Mouse (Mus musculus): Measurements from ENCODE around the gene Hps4. TPM values are rescaled to one million over a fixed set of nuclear protein-coding genes. Genes with fewer than 3 reads are reported as not detected.

The Hps4 gene
- polyA plus RNA-seq, 1 experiment from 2014 or later: 48.4 TPM

DNA sequence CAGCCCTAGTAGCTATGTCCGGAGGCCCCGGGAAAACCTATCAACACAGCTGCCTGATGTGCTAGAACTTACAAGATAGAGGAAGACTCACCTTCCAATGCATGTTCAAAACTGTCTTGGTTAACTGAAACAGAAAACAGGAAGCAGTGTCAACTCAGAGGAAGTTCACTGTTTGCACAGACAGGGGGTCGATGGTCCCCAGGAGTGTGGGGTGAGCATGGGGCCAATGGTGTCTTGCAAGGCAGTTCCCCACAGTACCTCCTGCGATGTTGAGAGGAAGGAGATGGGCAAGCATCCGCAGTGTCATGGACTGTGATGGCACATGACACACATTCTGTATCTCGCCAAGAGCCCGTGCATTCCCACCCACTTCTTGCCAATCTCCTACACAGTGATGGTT lies 83.8 kb downstream of the Hps4 start:
- no peak overlapping the region for H3K27ac ChIP-seq (ENCODE audit: low read length)
- H3K9me3 ChIP-seq (ENCODE audit: control insufficient read depth, low read length): no peaks in the 10 kb centered on the region
- H3K36me3 ChIP-seq (ENCODE audit: control insufficient read depth, insufficient read depth, low read length): no peaks in the 10 kb centered on the region
- no peak overlapping the region for H3K4me2 ChIP-seq (ENCODE audit: low read depth, low read length)
- H3K4me1 ChIP-seq (ENCODE audit: control insufficient read depth, insufficient read depth, low read length): 0 out of 2 replicates have a peak, but pooled peaks cover 3% of the 10 kb centered on the region
- WGBS: 84% methylated on average over 7 of the region's 7 CpGs
- no peak overlapping the region for H3K9ac ChIP-seq (ENCODE audit: low read depth, low read length)
- H3K27me3 ChIP-seq (replicated peaks; ENCODE audit: control insufficient read depth, insufficient read depth, low read length): no peaks in the 10 kb centered on the region
- no peak for ATAC-seq
- H3K4me3 ChIP-seq (ENCODE audit: low read length): no peak overlapping the region

DNA sequence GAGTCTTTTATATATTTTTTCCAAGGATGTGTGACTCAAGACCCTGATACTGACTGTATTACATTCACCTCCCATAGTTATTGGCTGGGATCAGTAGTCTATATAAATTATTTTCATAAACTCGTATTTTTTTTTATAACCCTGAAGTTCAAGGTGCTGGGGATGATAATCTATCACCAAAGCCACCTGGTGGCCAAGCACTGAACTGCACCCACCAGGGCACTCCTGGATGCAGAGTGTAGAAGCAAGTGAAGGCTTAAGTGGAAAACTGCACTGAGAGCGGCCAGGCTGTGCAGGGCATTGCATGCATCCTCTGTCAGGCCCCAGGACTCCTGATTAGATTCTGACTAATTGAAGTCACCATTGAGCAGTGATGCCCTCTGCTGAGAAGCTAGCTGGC lies 84.4 kb downstream of the Hps4 start:
- Histone ChIP-seq H3K4me3 (ENCODE audit: low read length) (no peak overlapping the region), H3K36me3 (ENCODE audit: control insufficient read depth, insufficient read depth, low read length) (no peaks in the 10 kb centered on the region), H3K9ac (ENCODE audit: low read depth, low read length) (no peak overlapping the region), H3K4me1 (ENCODE audit: control insufficient read depth, insufficient read depth, low read length) (0 out of 2 replicates have a peak, but pooled peaks cover 3% of the 10 kb centered on the region), H3K27me3 (replicated peaks; ENCODE audit: control insufficient read depth, insufficient read depth, low read length) (0 out of 2 replicates have a peak, but pooled peaks cover 2% of the 10 kb centered on the region), H3K9me3 (ENCODE audit: control insufficient read depth, low read length) (no peaks in the 10 kb centered on the region), H3K4me2 (ENCODE audit: low read depth, low read length) (no peak overlapping the region), H3K27ac (ENCODE audit: low read length) (no peak overlapping the region)
- WGBS: 42% methylated on average over 2 of the region's 2 CpGs
- ATAC-seq: no peak

Other genes with a start within 250 kb of the Hps4 start
- 1.3 and 1.5 TPM in 2 replicates for gene Cryba4, start 90.6 kb upstream of the Hps4 start, polyA plus RNA-seq (2015; fragmentation: Nextera tagmentation; extraction: Ambion mirVana)
- gene Crybb1, start 87.3 kb upstream of the Hps4 start, polyA plus RNA-seq (2015; fragmentation: Nextera tagmentation; extraction: Ambion mirVana): 2.7 and 2.9 TPM in 2 replicates
- gene Tpst2, start 66.4 kb upstream of the Hps4 start, polyA plus RNA-seq (2015; fragmentation: Nextera tagmentation; extraction: Ambion mirVana): 47.4 and 52.0 TPM in 2 replicates
- gene Tfip11, start 16.7 kb upstream of the Hps4 start, polyA plus RNA-seq (2015; fragmentation: Nextera tagmentation; extraction: Ambion mirVana): 26.6 and 26.8 TPM in 2 replicates
- gene Srrd, start within 50 bp of the Hps4 start, polyA plus RNA-seq (2015; fragmentation: Nextera tagmentation; extraction: Ambion mirVana): 28.5 and 30.4 TPM in 2 replicates
- gene Gm6583, start 12.9 kb downstream of the Hps4 start, polyA plus RNA-seq (2015; fragmentation: Nextera tagmentation; extraction: Ambion mirVana): 0.06 and 0.22 TPM in 2 replicates
- gene Asphd2, start 51.8 kb downstream of the Hps4 start, polyA plus RNA-seq (2015; fragmentation: Nextera tagmentation; extraction: Ambion mirVana): 1.9 and 2.5 TPM in 2 replicates
- not detected in 2 replicates for gene Gm6588, start 106.3 kb downstream of the Hps4 start, polyA plus RNA-seq (2015; fragmentation: Nextera tagmentation; extraction: Ambion mirVana)
- 1.5 and 1.7 TPM in 2 replicates for gene Sez6l, start 234.1 kb downstream of the Hps4 start, polyA plus RNA-seq (2015; fragmentation: Nextera tagmentation; extraction: Ambion mirVana)

Measured in intestine, embryonic 16.5 days (tissue).